Mouse (Mus musculus): ENCODE data around the gene Tmsb10. TPM values are rescaled to one million over a fixed set of nuclear protein-coding genes. Genes with fewer than 3 reads are reported as not detected.

Tmsb10 gene
- total RNA-seq (2023; ENCODE audit: inconsistent age) = 1,359 to 1,715 TPM (median 1,572 TPM) in 4 replicates

DNA sequence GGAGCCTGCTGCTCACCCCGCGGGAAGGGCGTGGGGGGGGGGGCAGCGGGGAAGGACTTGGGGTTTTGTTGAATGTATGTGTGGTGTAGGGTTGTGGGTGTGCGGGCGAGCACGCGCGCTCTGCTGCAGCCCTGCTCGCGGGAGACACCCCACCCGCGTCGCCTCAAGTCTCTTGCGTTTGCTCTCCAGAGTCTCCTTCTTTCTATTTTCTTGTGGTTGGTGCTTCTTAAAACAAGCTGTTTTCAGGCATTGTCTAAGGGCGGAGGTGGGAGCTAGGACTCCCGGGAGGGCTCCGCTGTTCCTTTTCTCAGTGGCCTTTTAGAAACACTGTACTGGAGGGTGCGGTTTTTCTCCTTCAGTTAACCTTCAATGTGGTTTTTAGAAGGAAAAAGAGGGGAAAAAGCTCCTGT is at the start of gene Tmsb10:
Gene Tmsb10 (minus strand): TSS at position 87 of the 410 bp plus-strand sequence.

Other genes starting within 250 kb of the Tmsb10 start
- gene Tcf7l1, start 169.5 kb downstream of the Tmsb10 start, total RNA-seq (2023; ENCODE audit: inconsistent age) = 0.80 to 1.00 TPM in 2 of 4 replicates, not detected in the others
- gene Kcmf1, start 58.8 kb downstream of the Tmsb10 start, total RNA-seq (2023; ENCODE audit: inconsistent age) = 50.3 to 55.1 TPM (median 54.5 TPM) in 4 replicates